Mouse (Mus musculus) liver, embryonic 14.5 days (tissue): ENCODE measurements around the gene Pklr. TPM values are rescaled to one million over a fixed set of nuclear protein-coding genes. Genes with fewer than 3 reads are reported as not detected.

Experiments used
- ATAC-seq: fragments of 200-750 bp; cut with Nextera tagmentation; 2 replicates; pipeline ENCODE4 v1.8.0; 2017; ENCODE audit warnings: moderate number of reproducible peaks, mild to moderate bottlenecking, moderate library complexity; ENCODE audit not compliant: insufficient read depth
- DNase-seq, 3 experiments: peaks; one replicate each; pipeline ENCODE4 v3.0.0-alpha.2; 2012 to 2013; ENCODE audit warnings: low read depth in 3 of 3, low spot score in 3 of 3
- H3K27ac ChIP-seq: fragments of 300-500 bp; sonication (generic); 2 replicates; pipeline ENCODE4 v1.5.1; 2014; ENCODE audit warnings: moderate library complexity, mild to moderate bottlenecking, control low read depth, inconsistent platforms
- H3K27me3 ChIP-seq: fragments of 300-500 bp; sonication (generic); 2 replicates; pipeline ENCODE4 v1.6.1; 2014; ENCODE audit warnings: mild to moderate bottlenecking, low read length, moderate library complexity; ENCODE audit not compliant: control insufficient read depth, insufficient read depth
- H3K36me3 ChIP-seq: fragments of 300-500 bp; sonication (generic); replicated peaks from 2 replicates; pipeline ENCODE4 v1.6.1; 2014; ENCODE audit warnings: low read depth; ENCODE audit not compliant: control insufficient read depth, insufficient read depth
- H3K4me1 ChIP-seq, 2 experiments: fragments of 200-500 bp in 1 of 2; fragments of 300-500 bp in 1 of 2; sonication (generic) in 1 of 2; replicated peaks; 2 replicates each; pipeline ENCODE4 v1.6.1; 2012 to 2014; ENCODE audit warnings: antibody characterized with exemption in 1 of 2, inconsistent platforms in 1 of 2, low read length in 1 of 2; ENCODE audit not compliant: control insufficient read depth in 2 of 2, insufficient read depth in 2 of 2
- H3K4me2 ChIP-seq: fragments of 300-500 bp; sonication (generic); 2 replicates; pipeline ENCODE4 v1.6.1; 2014; ENCODE audit warnings: low read depth, mild to moderate bottlenecking, control low read depth, moderate library complexity
- H3K4me3 ChIP-seq, 2 experiments: fragments of 200-500 bp in 1 of 2; fragments of 300-500 bp in 1 of 2; sonication (generic) in 1 of 2; 2 replicates each; pipeline ENCODE4 v1.5.1; 2012 to 2014; ENCODE audit warnings: low read depth in 2 of 2, low read length in 2 of 2, mild to moderate bottlenecking in 2 of 2, control low read depth in 1 of 2, inconsistent platforms in 1 of 2, moderate library complexity in 1 of 2; ENCODE audit not compliant: insufficient read depth in 1 of 2
- H3K9ac ChIP-seq: fragments of 300-500 bp; sonication (generic); replicated peaks from 2 replicates; pipeline ENCODE4 v1.6.1; 2014; ENCODE audit warnings: mild to moderate bottlenecking, control low read depth, moderate library complexity
- H3K9me3 ChIP-seq: fragments of 300-500 bp; sonication (generic); 2 replicates; pipeline ENCODE4 v1.6.1; 2016; ENCODE audit warnings: low read length, mixed read lengths; ENCODE audit not compliant: control insufficient read depth
- CTCF ChIP-seq: IDR thresholded peaks from 2 replicates; pipeline ENCODE4 v1.5.1; 2016; ENCODE audit warnings: antibody characterized with exemption, low read depth, control low read depth
- EP300 ChIP-seq: IDR thresholded peaks from 2 replicates; pipeline ENCODE4 v1.6.1; 2016; ENCODE audit warnings: antibody characterized with exemption, low read depth
- WGBS: fragments of 180-500 bp; shearing (Covaris S2); extraction: QIAGEN DNeasy Blood & Tissue Kit; methylation state at CpG from one replicate; pipeline ENCODE4 v1.1.7; 2014; ENCODE audit not compliant: insufficient replicate concordance; 5-methylcytosine and 5-hydroxymethylcytosine counted together
- polyA plus RNA-seq, 2 experiments: library from polyadenylated mRNA; depleted of rRNA in 1 of 2; stranded (reverse) in 1 of 2; unstranded in 1 of 2; fragments of >200 nt; fragmentation: Nextera tagmentation in 1 of 2; extraction: Ambion mirVana in 1 of 2; gene quantifications; 2 replicates each; pipeline versions ENCODE4 v1.2.1 to v1.2.3; 2012 to 2014

The Pklr gene
- polyA plus RNA-seq, 2 experiments: 79.8 to 143 TPM

DNA sequence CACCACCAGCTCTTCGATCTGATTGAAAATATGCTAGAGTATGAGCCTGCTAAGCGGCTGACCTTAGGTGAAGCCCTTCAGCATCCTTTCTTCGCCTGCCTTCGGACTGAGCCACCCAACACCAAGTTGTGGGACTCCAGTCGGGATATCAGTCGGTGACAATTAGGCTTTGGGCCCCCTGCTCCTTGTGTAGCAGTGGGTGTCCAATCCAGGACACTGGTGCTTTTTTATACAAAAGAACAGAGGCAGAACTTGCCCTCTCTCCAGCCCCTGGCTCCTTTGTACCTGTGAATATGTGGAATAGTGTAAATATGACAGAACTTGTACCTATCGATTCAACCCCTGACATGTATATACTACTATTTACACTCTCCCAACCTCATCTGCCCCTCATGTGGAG lies 40.5 kb downstream of the Pklr start:
- Histone ChIP-seq H3K9ac (no peak overlapping the region; the same call in 1 of the 2 replicates), H3K27ac (peak overlapping the region; percentile 40), H3K4me3 (no peak overlapping the region), H3K36me3 (peaks cover 61% of the 10 kb centered on the region), H3K4me2 (peak overlapping the region; percentile 87; the same call in 1 of the 2 replicates), H3K9me3 (no peaks in the 10 kb centered on the region), H3K27me3 (no peaks in the 10 kb centered on the region), H3K4me1 (peaks cover 9% of the 10 kb centered on the region in 2 experiments)
- DNase-seq: no peak
- no peak for TF ChIP-seq CTCF
- TF ChIP-seq EP300: no peak
- ATAC-seq: no peak
- WGBS: 85% methylated on average over 7 of the region's 7 CpGs

- under 1% methylated on average over 43 of the region's 43 CpGs for WGBS
- H3K27me3 ChIP-seq: no peaks in the 10 kb centered on the region
Observed at GRCm38 (mm10) chr3:89177242-89178106, 41.5 kb downstream of the Pklr start, which contains the start of gene Scamp3. Gene Scamp3 (plus strand): TSS chr3:89177473.

GRCm38 (mm10) chr3:89178107-89178385 lies 42.1 kb downstream of the Pklr start:
- H3K9ac ChIP-seq: peak overlapping the region; percentile 87
- H3K36me3 ChIP-seq: peaks cover 54% of the 10 kb centered on the region
- ATAC-seq: no peak
- DNase-seq: no peak
- H3K27ac ChIP-seq: peak overlapping the region; percentile 58; the same call in 1 of the 2 replicates
- peak overlapping the region; percentile 74 to 92 for H3K4me3 ChIP-seq
- no peaks in the 10 kb centered on the region for H3K27me3 ChIP-seq
- H3K4me2 ChIP-seq: peak overlapping the region; percentile 87
- H3K9me3 ChIP-seq: no peaks in the 10 kb centered on the region
- H3K4me1 ChIP-seq: peaks cover 13 to 15% of the 10 kb centered on the region in 2 experiments
- 5% methylated on average over 6 of the region's 6 CpGs for WGBS
- TF ChIP-seq CTCF (no peak), EP300 (no peak)

More at GRCm38 (mm10) chr3:89177242-89178106, 41.5 kb downstream of the Pklr start, which contains the start of gene Scamp3:
- peaks cover 55% of the 10 kb centered on the region for H3K36me3 ChIP-seq
- DNase-seq (peak; percentile 93 to 95 (median 95)), ATAC-seq (peak; percentile 91)
- peak within 1 kb of the TSS; percentile 87 for H3K9ac ChIP-seq
- peak within 1 kb of the TSS; percentile 58 for H3K27ac ChIP-seq
- H3K4me1 ChIP-seq: peaks cover 10 to 12% of the 10 kb centered on the region in 2 experiments
- no peaks in the 10 kb centered on the region for H3K9me3 ChIP-seq
- H3K4me2 ChIP-seq: peak within 1 kb of the TSS; percentile 87
- no peak for TF ChIP-seq CTCF
- TF ChIP-seq EP300: no peak
- peak within 1 kb of the TSS; percentile 74 to 92 for H3K4me3 ChIP-seq

- Histone ChIP-seq H3K9ac (no peak overlapping the region), H3K36me3 (peaks cover 44% of the 10 kb centered on the region), H3K9me3 (no peaks in the 10 kb centered on the region), H3K4me3 (no peak overlapping the region; a peak in 1 of 4 replicates), H3K4me2 (peak overlapping the region; percentile 87), H3K27me3 (no peaks in the 10 kb centered on the region), H3K4me1 (peaks cover 15% of the 10 kb centered on the region in 2 experiments), H3K27ac (no peak overlapping the region)
- no peak for ATAC-seq
- no peak for DNase-seq
- TF ChIP-seq EP300 (no peak), CTCF (no peak)
- WGBS: 75% methylated on average over 11 of the region's 11 CpGs
Observed at GRCm38 (mm10) chr3:89179056-89179455, 43.1 kb downstream of the Pklr start.

DNA sequence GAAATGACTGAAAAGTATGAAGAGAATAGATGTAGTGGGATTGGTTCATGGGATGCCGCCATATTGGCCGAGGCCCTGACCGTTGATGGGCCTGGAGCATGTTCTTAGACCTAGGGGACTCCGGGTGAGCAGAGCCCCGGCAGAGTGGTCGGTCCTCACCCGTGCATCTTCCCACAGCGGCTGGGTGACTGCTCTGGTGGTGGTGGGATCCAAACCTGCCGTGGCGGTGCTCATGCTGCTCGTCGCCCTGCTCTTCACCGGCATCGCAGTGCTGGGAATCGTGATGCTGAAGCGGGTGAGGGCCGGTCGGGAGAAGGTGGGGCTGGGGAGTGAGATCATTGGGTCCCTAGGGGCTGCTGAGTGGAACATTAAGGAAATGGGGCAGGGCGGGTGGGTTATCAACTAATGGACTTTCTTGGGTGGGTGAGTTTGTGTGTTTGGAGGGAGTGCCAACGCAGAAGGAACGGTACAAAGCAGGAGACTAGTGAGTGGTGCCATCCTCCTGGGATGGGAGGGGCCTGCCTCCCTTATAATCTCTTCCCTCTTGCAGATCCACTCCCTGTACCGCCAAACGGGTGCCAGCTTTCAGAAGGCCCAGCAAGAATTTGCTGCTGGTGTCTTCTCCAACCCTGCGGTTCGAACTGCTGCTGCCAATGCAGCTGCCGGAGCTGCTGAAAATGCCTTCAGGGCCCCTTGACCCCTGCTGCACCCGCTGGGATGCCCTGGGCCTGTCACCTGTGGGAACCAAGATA lies 46.0 kb downstream of the Pklr start:
- no peaks in the 10 kb centered on the region for H3K27me3 ChIP-seq
- no peak overlapping the region for H3K27ac ChIP-seq
- H3K4me1 ChIP-seq: peaks cover 12 to 15% of the 10 kb centered on the region in 2 experiments
- DNase-seq (no peak), ATAC-seq (no peak)
- H3K9me3 ChIP-seq: no peaks in the 10 kb centered on the region
- H3K4me3 ChIP-seq: no peak overlapping the region
- H3K4me2 ChIP-seq: no peak overlapping the region
- TF ChIP-seq EP300 (no peak), CTCF (no peak)
- WGBS: 81% methylated on average over 27 of the region's 27 CpGs
- H3K36me3 ChIP-seq: peaks cover 19% of the 10 kb centered on the region
- no peak overlapping the region for H3K9ac ChIP-seq
